In the genomic region with DNA sequence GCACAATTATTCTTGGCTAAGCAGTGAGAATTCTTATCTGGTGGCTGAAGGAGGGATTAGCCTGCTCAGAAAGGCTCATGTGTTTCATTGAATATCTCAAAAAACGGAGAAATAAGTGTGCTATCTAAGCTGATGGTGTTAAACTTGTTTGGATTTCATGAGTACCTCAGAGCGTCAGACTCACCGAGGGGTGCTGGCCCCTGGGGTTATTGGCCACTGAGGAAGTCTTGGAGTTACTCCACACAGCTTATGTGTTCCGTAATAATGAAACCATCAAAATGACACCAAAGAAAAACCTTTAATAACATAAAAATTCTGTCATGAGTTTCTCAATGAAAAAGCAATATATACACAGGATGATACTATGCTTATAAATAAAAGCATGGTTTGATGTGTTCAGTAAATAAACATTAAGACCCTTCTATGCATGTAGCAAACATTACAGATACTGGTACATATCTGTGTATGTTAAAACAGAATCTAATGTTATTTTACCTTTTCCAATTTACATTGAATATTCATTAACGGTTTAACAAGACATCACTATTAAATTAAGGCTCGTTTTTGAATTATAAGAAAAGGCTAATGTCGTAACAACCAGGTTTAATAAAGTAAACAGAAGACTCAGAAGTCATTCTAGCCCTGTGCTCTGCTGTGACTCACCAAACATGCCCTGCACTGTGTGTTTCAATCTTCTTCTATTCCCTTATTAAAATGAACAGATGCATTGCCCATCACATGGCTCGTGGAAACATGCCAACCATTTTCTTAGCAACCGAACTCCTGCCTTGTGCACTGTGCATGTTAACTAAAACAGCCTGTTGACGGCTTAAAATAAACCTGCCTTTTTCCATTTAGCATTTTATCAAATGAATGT, we compare ENCODE assay signal across 8 mouse cellular contexts.
DNase-seq lines count a peak whose midpoint lies in the region; ATAC-seq and TF ChIP-seq lines count a peak whose summit lies in the region.

No protein-coding gene starts in this region.

- H3K36me3 ChIP-seq in embryonic facial prominence, embryonic 11.5 days (replicated peaks; ENCODE audit: control insufficient read depth, insufficient read depth, low read depth, low read length) = no peaks in the 10 kb centered on the region
- no peaks in the 10 kb centered on the region for H3K36me3 ChIP-seq in embryonic facial prominence, embryonic 10.5 days (replicated peaks)
- no peaks in the 10 kb centered on the region for H3K36me3 ChIP-seq in forebrain, embryonic 15.5 days
- H3K36me3 ChIP-seq in thymus, adult 2 months (ENCODE audit: control insufficient read depth, insufficient read depth, low read length) = no peaks in the 10 kb centered on the region
- H3K36me3 ChIP-seq in liver, postnatal 0 days (replicated peaks; ENCODE audit: insufficient read depth, low read length) = no peaks in the 10 kb centered on the region

- TF ChIP-seq EP300 in liver, postnatal 0 days (IDR thresholded peaks at IDR 0.05; ENCODE audit: low read depth) = no peak

- DNase-seq in embryonic facial prominence, embryonic 11.5 days (ENCODE audit: low spot score) = peak; percentile 41
- DNase-seq in embryonic facial prominence, embryonic 10.5 days (ENCODE audit: low spot score) = no peak
- peak; percentile 79 for DNase-seq in NIH3T3 (ENCODE audit: low read depth)
- peak; percentile 77 for DNase-seq in left cerebral cortex, adult 11 months (ENCODE audit: low spot score)
- peak; percentile 65 for DNase-seq in right cerebral cortex, postnatal 14 days
- no peak for DNase-seq in thymus, adult 2 months
- no peak for DNase-seq in liver, postnatal 0 days

- no peaks in the 10 kb centered on the region for H3K27me3 ChIP-seq in embryonic facial prominence, embryonic 11.5 days (ENCODE audit: control insufficient read depth, insufficient read depth, low read length)
- H3K27me3 ChIP-seq in embryonic facial prominence, embryonic 10.5 days (replicated peaks; ENCODE audit: low read depth, poor library complexity, severe bottlenecking) = no peaks in the 10 kb centered on the region
- no peaks in the 10 kb centered on the region for H3K27me3 ChIP-seq in forebrain, embryonic 15.5 days
- no peaks in the 10 kb centered on the region for H3K27me3 ChIP-seq in thymus, adult 2 months (ENCODE audit: control insufficient read depth, insufficient read depth, low read length)
- H3K27me3 ChIP-seq in liver, postnatal 0 days (ENCODE audit: insufficient read depth, low read length) = no peaks in the 10 kb centered on the region

- ATAC-seq in embryonic facial prominence, embryonic 11.5 days (replicated peaks; ENCODE audit: insufficient number of reproducible peaks, low FRiP score, low TSS enrichment, low read depth) = no peak
- ATAC-seq in forebrain, embryonic 15.5 days (replicated peaks) = peak; percentile 95
- no peak for ATAC-seq in liver, postnatal 0 days

- 68% methylated on average over 10 of the region's 10 CpGs for WGBS in embryonic facial prominence, embryonic 11.5 days
- WGBS in embryonic facial prominence, embryonic 10.5 days = 76% methylated on average over 10 of the region's 10 CpGs
- WGBS in forebrain, embryonic 15.5 days = 39% methylated on average over 10 of the region's 10 CpGs
- WGBS in thymus, adult 2 months = 92% methylated on average over 10 of the region's 10 CpGs
- WGBS in liver, postnatal 0 days (ENCODE audit: insufficient replicate concordance) = 65% methylated on average over 10 of the region's 10 CpGs

- H3K9me3 ChIP-seq in embryonic facial prominence, embryonic 11.5 days (replicated peaks; ENCODE audit: control insufficient read depth, low read length) = no peaks in the 10 kb centered on the region
- no peaks in the 10 kb centered on the region for H3K9me3 ChIP-seq in embryonic facial prominence, embryonic 10.5 days
- no peaks in the 10 kb centered on the region for H3K9me3 ChIP-seq in forebrain, embryonic 15.5 days
- H3K9me3 ChIP-seq in liver, postnatal 0 days (ENCODE audit: low read length) = no peaks in the 10 kb centered on the region

- no peak overlapping the region for H3K9ac ChIP-seq in embryonic facial prominence, embryonic 11.5 days (replicated peaks; ENCODE audit: low read length)
- H3K9ac ChIP-seq in forebrain, embryonic 15.5 days (replicated peaks) = peak overlapping the region; percentile 4; the same call in 1 of the 2 replicates
- no peak overlapping the region for H3K9ac ChIP-seq in liver, postnatal 0 days (replicated peaks)

- no peak for TF ChIP-seq CTCF in thymus, adult 2 months (IDR thresholded peaks at IDR 0.05; ENCODE audit: borderline replicate concordance, control insufficient read depth, extremely low read depth, insufficient read depth, low read length, poor library complexity)
- no peak for TF ChIP-seq CTCF in liver, postnatal 0 days (IDR thresholded peaks at IDR 0.05; ENCODE audit: low read depth)

- no peaks in the 10 kb centered on the region for H3K4me1 ChIP-seq in embryonic facial prominence, embryonic 11.5 days (ENCODE audit: control insufficient read depth, insufficient read depth, low read length)
- peaks cover 12% of the 10 kb centered on the region for H3K4me1 ChIP-seq in embryonic facial prominence, embryonic 10.5 days
- H3K4me1 ChIP-seq in forebrain, embryonic 15.5 days = peaks cover 16% of the 10 kb centered on the region
- no peaks in the 10 kb centered on the region for H3K4me1 ChIP-seq in thymus, adult 2 months (replicated peaks; ENCODE audit: control insufficient read depth, insufficient read depth, low read length)
- H3K4me1 ChIP-seq in liver, postnatal 0 days (ENCODE audit: insufficient read depth) = no peaks in the 10 kb centered on the region

- no peak for TF ChIP-seq POLR2A in thymus, adult 2 months (IDR thresholded peaks at IDR 0.05; ENCODE audit: control insufficient read depth, extremely low read depth, insufficient read depth, low read length, poor library complexity)

- H3K27ac ChIP-seq in embryonic facial prominence, embryonic 11.5 days (replicated peaks; ENCODE audit: low read depth, low read length) = no peak overlapping the region
- H3K27ac ChIP-seq in embryonic facial prominence, embryonic 10.5 days (replicated peaks) = no peak overlapping the region
- H3K27ac ChIP-seq in forebrain, embryonic 15.5 days (replicated peaks) = peak overlapping the region; percentile 76
- no peak overlapping the region for H3K27ac ChIP-seq in thymus, adult 2 months (ENCODE audit: control insufficient read depth, insufficient read depth, low read length)
- H3K27ac ChIP-seq in liver, postnatal 0 days (ENCODE audit: low read depth) = no peak overlapping the region

- no peak overlapping the region for H3K4me2 ChIP-seq in embryonic facial prominence, embryonic 11.5 days (ENCODE audit: low read depth, low read length)
- H3K4me2 ChIP-seq in forebrain, embryonic 15.5 days (replicated peaks) = peak overlapping the region; percentile 22
- no peak overlapping the region for H3K4me2 ChIP-seq in liver, postnatal 0 days (ENCODE audit: low read depth, low read length)

- H3K4me3 ChIP-seq in embryonic facial prominence, embryonic 11.5 days (ENCODE audit: low read depth, low read length) = no peak overlapping the region
- no peak overlapping the region for H3K4me3 ChIP-seq in embryonic facial prominence, embryonic 10.5 days
- H3K4me3 ChIP-seq in forebrain, embryonic 15.5 days = peak overlapping the region; percentile 9; the same call in 1 of the 2 replicates
- H3K4me3 ChIP-seq in thymus, adult 2 months (ENCODE audit: control insufficient read depth, insufficient read depth, low read length) = no peak overlapping the region
- no peak overlapping the region for H3K4me3 ChIP-seq in liver, postnatal 0 days (ENCODE audit: low read depth, low read length)

Comparison
In these comparisons a context has a peak if more than half of its experiments do, and no peak if none do; other contexts are left out.
1. DNase-seq: peak in embryonic facial prominence, embryonic 11.5 days (single experiment), NIH3T3 (single experiment), left cerebral cortex, adult 11 months (single experiment) and right cerebral cortex, postnatal 14 days (single experiment); none in embryonic facial prominence, embryonic 10.5 days (single experiment), thymus, adult 2 months (single experiment) and liver, postnatal 0 days (single experiment).